23 mouse cellular contexts compared by ENCODE assay signal in the genomic region with DNA sequence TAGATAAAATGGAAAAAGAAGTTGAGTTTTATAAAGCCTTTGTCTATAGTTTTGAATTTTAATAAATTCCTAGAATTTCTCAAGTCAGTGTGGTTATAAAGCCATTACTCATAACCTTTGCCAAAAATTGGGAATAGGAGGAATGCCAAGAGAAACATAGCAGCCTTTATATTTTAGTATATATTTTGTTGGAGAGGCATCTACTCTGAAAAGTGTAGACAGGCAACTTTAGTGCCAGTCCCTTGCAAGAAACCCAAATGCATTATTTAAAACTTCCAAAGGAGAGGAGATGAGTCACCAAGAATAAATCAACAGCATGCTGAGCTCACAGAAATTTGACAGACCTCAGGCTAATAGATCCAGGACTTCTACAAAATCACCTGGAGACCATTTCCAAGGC.
DNase-seq lines count a peak whose midpoint lies in the region; ATAC-seq and TF ChIP-seq lines count a peak whose summit lies in the region.
"Had no signal": no experiment of that assay in that cellular context is flagged by ENCODE, and none has a peak within 500 bp of the region (broad histone marks: within the 10 kb centered on the region; RNA-seq: fewer than 3 reads in every experiment).

No protein-coding gene starts in this region.

- TF ChIP-seq POLR2A in embryonic fibroblast, embryonic 13.5 days (IDR thresholded peaks at IDR 0.05; ENCODE audit: low read depth, low read length): no peak

- H3K4me3 ChIP-seq in embryonic fibroblast, embryonic 13.5 days (ENCODE audit: insufficient read depth, low read length): no peak overlapping the region
- H3K4me3 ChIP-seq: embryonic facial prominence, embryonic 10.5 days; embryonic facial prominence, embryonic 13.5 days; hindbrain, embryonic 12.5 days; hindbrain, embryonic 15.5 days; intestine, embryonic 15.5 days had no signal

- peaks cover 2% of the 10 kb centered on the region for H3K4me1 ChIP-seq in embryonic fibroblast, embryonic 13.5 days (ENCODE audit: control insufficient read depth, insufficient read depth, low read length)
- H3K4me1 ChIP-seq: embryonic facial prominence, embryonic 10.5 days; embryonic facial prominence, embryonic 13.5 days; hindbrain, embryonic 12.5 days; hindbrain, embryonic 15.5 days; intestine, embryonic 15.5 days had no signal

- peak overlapping the region; percentile 43; the same call in 1 of the 2 replicates for H3K27ac ChIP-seq in embryonic fibroblast, embryonic 13.5 days (ENCODE audit: insufficient read depth, low read length)
- H3K27ac ChIP-seq: embryonic facial prominence, embryonic 10.5 days; embryonic facial prominence, embryonic 13.5 days; hindbrain, embryonic 12.5 days; hindbrain, embryonic 15.5 days; intestine, embryonic 15.5 days had no signal

- no peak for TF ChIP-seq CTCF in embryonic fibroblast, embryonic 13.5 days (IDR thresholded peaks at IDR 0.05; ENCODE audit: borderline replicate concordance, insufficient read depth, low read length)

- DNase-seq in frontal cortex, postnatal 10 days (ENCODE audit: low spot score in 2 of 2): no peak
- DNase-seq in 3134 (ENCODE audit: extremely low read depth, insufficient read length, low spot score): peak; percentile 31
- DNase-seq in NIH3T3 (ENCODE audit: low read depth): peak; percentile 83
- DNase-seq in cerebellum, postnatal 25 days: no peak
- no peak for DNase-seq in right cerebral cortex, postnatal 4 days
- DNase-seq: adrenal gland, adult 8-10 months; adrenal gland, postnatal 25 days; cerebellum, adult 18-20 months; cerebellum, adult 9-10 months; cerebellum, postnatal 36 days; embryo, embryonic 11 days; gastrocnemius, postnatal 14 days; heart, adult 11 months; kidney, adult 11 months had no signal

- peak; percentile 82 for ATAC-seq in frontal cortex, adult (ENCODE audit: low TSS enrichment)
- ATAC-seq in inflammation-experienced regulatory T-cells, adult 6 months: no peak
- ATAC-seq: forebrain, embryonic 14.5 days; intestine, embryonic 15.5 days had no signal

Comparison
In these comparisons a context has a peak if more than half of its experiments do, and no peak if none do; other contexts are left out.
1. DNase-seq: peak in 3134 (single experiment) and NIH3T3 (single experiment); none in frontal cortex, postnatal 10 days (0 of 2), cerebellum, postnatal 25 days (0 of 2) and right cerebral cortex, postnatal 4 days (single experiment).